Mouse (Mus musculus) R1 (cell line): ENCODE data around the gene Ryr2.

ENCODE experiments used
- DNase-seq: peaks from one replicate; pipeline ENCODE4 v3.0.0-alpha.2; 2018; ENCODE audit warnings: low read depth, low spot score

Ryr2 gene

DNA sequence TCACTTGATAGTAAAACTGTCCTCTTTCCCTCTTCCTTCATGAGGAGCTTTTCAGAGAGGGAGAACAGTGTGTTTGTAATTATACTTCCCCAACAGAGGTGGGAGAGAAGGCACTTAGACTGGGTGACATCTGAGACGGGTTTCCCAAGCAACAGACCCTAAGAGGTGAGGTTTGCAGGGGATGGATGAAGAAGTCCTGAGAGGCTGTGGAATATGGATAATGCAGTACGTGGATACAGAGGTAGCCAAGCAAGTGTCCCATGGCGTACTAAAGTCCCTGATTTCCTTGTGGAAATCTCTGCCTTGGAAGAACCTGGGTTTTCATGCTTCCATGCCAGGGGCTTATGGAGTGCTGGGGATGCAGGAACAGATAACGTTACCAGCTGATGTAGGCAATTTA is 69.5 kb downstream of the Ryr2 start:
- no peak for DNase-seq

DNA sequence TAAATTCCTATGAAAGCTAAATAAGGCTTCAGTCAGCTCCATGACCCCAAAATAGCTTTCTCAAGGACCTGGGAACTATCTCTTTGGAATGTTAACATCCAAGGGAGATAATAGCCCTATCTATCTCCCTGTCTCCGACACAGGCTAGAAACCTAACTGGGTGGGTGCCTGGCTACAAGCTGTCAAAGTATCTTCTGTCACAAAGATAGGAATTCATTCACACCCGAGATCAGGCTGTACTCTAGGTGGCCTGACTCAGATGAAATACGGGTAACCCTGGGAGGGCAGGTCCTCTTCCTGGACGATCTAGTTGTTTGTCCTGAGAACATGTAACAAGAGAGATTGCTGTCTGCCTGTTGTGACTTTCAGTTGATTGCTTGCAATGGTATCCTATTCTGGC is 69.9 kb downstream of the Ryr2 start:
- no peak for DNase-seq

DNA sequence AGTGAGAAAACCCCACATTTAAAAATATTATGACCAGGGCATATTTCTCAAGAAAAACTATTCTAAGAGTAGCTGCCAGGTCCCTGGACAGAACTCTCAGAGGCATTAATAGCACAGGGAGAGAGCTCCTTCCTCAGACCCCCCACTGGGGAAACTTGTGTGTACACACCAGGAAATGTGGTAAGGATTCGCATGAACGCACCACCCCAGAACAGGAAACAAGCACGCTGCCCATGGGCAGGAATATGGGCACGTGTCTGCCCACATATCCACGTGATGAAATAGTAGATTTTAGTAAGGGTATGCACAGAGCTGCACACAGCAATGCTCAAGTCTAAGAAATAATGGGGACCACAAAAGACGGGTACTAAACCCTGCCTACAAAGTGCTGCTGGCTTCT is 72.8 kb downstream of the Ryr2 start:
- no peak for DNase-seq

DNA sequence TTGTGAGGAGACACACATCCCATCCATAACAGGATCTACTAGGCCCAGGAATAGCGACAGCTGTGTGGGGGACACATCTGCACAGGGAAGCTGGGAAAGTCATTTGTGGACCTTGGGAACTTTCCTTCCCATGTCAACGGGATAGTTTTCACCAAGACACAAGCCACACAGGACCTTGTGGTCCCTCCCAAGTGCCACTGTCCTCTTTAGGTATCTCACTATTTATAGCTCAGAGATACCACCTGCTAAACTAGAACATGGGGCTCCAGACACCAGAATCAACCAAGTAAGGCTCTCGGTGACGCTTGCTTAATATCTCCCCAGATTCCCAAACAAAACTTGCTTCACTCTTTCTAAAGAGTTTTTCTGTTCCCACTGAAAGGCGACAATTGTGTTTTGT is 73.5 kb downstream of the Ryr2 start:
- DNase-seq: no peak

DNA sequence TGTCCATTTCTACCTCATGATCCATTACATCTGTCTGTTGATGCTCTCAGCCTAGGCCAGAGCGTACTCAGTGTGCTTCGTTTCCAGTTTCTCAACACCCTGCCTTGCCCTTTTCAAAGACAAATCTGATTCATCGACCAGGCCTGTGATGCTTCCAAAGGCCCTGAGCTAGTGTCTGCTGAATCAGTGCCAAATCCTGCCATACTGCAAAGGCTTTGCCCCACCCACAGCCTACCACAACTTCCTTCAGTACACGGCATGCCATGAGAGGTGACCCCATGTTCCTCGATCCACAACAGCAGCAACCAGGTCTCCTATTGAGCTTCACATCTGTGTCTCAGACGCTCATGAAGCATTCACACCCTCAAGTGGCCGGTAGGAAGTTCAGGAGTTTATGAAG is 76.9 kb downstream of the Ryr2 start:
- DNase-seq: no peak

DNA sequence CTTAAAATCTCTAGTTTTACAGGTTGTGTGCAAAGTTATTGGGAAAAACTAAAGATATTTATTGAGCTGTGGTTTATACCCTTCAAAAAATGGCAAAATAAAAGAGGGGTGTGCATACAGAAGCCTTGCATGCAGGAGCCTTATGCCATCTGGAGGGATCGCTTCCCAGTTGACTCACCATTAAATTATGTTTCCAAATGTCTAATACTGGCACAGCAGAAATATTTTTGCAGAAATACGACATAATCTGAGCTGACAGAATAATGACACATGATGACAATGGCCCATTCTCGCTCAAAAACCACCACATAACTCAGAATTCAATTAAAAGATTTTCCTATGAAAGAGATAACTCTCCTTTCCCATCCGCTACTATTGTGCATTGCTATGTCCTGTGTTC is 77.4 kb downstream of the Ryr2 start:
- DNase-seq: no peak

DNA sequence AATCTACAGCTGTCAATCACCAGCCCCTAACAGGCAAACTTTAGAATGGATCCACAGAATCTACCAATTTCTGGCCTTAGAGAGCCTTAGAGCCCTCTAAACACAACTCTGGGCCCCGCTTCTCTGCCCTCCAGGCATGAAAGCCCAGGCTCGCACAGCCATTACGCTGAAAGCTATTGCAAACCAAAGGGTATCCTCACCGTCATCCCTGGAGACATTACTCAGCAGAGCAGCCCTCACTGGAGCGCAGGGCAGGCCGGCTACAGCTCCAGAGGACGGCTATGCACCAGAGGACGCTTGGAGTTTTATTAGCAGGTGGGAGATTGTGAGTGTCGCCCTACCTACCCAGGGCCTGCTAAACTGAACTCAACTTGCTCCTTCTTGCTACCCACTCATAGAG is 88.7 kb downstream of the Ryr2 start:
- DNase-seq: no peak

DNA sequence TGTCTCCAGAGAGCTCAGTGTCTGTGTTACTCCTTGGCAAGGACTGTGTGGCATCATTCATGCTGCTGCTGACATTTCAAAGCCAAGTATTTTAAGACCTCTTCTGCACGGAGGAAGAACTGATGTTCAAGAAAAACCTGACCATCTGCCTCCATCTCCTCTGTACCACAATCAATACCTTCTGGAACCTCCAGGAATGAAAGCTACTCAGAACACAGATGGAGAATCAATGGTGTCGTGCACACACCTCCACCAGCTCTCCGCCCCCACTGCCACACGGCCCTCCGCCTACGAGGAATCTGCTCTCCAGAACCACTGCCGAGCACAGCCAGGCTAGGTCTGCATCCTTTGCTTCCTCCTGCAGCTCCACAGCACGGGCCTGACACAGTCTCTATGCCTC is 92.8 kb downstream of the Ryr2 start:
- no peak for DNase-seq

DNA sequence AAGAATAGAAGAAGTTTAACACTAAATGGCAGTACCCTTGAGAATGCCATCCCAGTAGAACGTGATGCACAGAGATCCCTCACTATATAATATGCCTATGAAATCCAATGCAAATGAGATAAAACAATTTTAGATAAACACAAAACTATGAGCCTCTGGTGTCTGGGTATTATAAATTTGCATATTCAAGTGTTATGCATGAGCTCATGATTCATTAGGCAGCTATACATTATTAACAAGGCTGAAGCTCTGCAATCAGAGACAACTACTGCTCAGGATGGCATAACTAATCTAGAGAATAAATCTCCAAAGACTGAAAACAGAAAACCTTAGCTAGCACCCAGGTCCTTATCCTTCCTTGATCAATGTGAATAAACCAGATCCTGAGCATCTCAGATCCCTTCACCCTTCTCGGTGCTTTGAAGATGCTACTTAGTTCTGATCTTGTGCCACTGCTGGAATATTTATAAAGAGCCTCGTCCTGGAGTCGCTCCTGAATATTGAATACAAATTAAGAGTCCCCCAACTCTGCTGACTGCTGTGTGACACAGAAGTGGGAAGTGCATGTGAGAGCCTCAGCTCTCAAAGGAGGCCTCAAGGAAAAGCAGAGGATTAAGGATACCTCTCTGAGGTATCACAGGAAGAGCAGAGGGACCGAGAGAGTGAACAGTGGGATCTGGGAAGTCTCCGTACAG is 97.6 kb downstream of the Ryr2 start:
- no peak for DNase-seq

DNA sequence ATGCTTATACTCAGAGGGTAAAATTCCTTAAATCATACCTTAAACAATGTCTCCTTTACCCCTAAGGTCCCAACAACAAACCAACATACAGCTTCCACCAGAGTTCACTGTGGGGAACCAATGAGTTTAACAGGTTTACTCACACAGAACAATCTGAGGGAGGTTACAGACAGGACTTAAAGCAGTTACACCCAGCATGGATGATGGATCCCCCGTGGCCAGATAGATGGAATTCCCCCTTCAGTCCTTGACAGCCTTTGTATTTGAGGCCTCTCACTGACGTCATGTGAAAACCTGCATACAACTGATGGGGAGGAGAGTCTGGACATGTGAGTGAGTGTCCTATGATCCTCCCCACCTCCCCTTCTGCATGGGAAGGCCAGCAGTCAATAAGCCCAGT is 99.2 kb downstream of the Ryr2 start:
- peak; percentile 61 for DNase-seq

DNA sequence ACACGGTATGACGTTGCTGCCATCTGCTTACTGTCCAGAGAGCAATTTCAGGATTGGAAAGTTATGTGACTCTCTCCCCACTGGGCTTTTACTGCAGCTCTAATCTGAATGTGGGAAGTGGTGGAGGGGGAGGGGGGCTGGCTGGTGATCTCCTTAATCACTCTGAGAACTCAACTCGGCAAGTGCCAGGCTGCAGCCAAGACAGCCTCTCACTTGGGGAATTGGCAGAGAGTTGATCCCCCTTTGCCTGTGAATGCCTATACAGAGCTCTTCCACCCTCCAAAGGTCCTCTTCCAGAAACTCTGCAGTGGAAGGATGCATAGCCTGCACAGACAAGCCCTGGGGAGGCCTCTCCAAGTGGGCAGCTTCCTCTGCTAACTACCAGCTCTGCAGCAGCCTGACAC is 104.9 kb downstream of the Ryr2 start:
- no peak for DNase-seq

DNA sequence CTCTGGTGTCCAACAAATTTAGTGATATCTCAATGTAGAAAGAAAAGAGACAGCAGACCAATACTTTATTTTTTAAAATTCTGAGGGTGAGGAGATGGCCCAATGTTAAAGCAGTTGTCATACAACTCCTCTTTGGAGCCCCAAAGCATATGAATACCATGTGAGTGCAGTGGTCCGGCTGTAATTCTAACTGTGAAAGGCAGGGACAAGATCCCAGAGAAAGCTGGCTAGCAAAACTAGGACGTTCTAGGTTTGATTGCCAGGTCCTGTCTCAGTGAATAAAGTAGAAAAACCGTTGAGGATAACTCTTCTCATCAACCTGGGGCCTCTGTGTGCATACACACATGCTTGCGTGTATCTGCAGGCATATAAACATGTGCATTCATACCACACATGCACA is 106.9 kb downstream of the Ryr2 start:
- no peak for DNase-seq

DNA sequence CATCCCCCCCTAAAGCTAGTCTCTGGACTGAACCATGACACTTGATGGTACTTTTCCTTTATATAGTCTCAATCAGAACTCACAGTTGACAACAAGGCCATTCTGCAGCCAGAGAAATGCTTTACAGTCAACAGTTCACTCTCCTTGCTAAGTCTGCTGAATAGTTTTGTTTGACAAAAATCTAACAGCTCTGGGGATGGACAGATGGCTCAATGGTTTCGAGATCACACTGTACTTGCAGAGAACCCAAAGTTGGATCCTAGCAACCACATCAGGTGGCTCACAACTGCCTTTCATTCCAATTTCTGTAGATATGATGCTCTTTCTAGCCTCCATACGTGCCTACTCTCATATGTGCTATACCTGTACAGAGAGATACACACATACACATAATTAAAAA is 109.4 kb downstream of the Ryr2 start:
- DNase-seq: no peak

DNA sequence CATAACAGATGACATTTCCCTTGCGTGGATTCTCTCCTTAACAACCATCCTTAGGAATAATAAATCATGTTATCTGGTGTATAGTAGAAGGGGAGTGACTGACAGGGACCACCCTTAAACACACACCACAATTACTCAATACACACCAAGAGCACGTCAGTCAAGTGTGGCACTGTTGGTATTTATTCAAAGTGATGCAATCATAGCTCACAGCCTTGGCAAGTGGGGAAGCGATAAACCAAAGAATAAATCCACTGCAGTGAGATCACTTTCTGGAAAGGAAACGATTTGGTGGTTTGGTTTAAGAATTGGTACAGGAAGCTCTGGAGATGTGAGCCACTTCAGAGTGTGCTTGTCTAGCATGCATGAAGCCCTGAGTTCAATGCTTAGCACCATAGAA is 119.2 kb downstream of the Ryr2 start:
- no peak for DNase-seq

DNA sequence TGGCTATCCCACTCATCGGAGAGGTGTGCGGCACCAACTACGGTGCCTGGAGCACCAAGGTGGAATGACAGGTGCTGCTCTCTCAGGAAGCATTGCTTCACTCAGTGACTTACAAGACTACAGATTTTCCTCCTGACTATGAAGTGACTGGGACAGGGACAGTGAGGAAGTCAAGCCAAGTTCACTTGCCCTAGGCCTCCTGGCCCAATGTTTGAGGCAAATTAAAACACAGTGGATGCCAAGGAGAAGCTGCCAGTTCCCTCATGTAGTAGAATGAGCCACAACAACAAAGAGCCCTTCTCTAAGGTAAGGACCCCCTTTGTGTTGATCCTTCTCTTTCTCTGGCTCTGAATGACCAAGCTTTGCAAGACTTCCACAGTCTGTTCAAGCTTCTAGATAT is 121.7 kb downstream of the Ryr2 start:
- no peak for DNase-seq

DNA sequence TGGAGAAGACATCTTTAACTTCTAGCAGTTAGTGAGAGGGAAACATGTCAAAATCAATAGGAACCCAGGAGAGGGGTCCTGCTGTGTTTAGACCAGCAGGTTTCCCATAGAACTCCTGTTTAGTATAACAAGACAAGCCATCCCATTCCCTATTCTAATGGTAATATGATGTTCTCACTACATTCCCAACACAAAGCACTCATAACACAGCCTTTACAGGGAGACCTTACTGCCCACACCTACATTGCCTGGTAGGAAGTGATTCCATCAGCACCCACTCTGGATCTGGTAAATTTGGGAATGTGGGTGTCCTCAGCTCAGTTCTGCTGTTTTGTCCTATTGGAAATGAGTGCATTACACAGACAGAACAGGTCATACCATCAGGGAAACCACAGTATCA is 127.7 kb downstream of the Ryr2 start:
- peak; percentile 90 for DNase-seq

DNA sequence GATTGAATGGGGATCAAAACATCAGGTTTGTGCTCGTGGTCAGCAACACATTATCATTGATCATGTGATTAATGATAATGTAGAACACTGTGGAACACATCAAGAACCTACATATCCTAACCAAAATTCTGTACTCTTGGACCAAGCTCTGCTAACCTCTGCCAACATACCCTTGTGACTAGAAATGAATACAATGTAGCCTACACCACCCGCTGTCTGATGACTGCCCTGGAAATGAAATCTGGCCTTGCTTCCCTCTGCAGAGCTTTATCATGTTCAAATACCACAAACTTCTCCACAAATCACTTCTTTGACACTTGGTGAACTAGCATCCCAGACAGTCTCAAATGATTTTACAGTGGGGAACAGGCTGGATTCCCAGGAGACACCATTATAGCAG is 128.4 kb downstream of the Ryr2 start:
- DNase-seq: peak; percentile 12

DNA sequence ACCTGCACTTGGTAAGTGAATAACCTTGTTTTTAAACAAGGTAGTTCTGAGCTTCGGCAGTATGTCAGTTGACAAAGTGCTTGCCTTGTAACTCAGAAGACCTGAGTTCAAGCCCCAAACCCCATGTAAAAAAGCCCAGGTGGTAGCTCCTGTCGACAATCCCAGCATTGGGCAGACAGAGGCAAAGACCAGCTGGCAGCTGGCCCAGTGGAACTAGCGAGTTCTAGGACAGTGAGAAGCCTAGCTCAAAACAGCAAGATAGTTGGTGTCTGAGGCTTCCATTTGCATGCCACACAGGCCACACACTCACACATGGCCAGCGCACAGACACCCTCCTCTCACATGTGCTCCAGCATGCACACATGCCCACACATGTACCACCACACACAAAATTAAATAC is 129.1 kb downstream of the Ryr2 start:
- no peak for DNase-seq

DNA sequence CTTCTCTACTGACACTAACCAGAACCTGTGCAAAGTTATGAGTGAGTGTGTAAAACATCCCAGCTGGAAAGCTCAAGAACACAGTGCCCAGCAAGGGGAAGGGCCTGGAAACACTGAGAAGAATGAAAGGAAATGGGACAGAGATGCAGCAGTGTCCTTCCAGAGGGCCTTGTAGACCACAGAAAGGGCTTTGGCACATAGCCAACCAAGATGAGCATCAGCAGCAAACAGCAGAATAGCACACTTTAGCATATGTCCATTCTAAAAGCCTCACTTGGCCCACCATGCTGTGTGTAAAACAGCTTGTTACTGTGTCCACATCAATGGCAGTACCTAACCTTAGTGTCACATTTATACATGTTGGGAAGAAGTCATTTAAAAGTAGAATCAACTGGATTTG is 142.4 kb downstream of the Ryr2 start:
- no peak for DNase-seq

DNA sequence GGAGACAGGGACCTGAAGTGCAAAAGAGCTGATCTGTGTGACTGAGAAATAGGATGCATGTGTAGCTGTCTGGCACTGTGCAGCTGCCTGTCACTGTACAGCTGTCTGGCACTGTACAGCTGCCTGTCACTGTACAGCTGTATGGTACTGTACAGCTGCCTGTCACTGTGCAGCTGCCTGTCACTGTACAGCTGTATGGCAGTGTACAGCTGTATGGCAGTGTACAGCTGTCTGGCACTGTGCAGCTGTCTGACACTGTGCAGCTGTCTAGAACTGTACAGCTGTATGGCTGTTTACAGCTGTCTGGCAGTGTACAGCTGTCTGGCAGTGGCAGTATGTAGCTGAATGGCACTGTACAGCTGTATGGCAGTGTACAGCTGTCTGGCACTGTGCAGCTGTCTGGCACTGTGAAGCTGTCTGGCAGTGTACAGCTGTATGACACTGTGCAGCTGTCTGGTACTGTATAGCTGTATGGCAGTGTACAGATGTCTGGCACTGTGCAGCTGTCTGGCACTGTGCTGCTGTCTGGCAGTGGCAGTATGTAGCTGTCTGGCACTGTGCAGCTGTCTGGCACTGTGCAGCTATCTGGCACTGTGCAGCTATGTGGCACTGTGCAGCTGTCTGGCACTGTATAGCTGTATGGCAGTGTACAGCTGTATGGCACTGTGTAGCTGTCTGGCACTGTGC is 147.1 kb downstream of the Ryr2 start:
- DNase-seq: no peak

DNA sequence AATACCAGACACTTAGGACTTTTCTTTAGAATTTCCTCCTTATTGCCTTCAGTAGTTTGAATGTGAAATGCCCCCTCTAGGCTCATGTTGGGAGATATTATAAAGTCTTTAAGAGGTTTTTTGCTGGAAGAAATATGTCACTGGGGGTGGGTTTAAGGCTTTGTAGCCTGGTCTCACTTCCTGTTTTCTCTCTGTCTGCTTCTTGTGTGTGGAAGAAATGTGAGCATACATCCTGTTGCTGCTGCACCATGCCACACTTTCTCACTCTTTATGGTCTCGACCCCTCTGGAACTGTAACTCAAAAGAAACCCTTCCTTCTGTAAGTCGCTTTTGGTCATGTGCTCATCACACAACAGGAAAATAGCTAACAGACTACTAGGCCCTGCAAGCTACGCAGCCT is 147.9 kb downstream of the Ryr2 start:
- DNase-seq: no peak

DNA sequence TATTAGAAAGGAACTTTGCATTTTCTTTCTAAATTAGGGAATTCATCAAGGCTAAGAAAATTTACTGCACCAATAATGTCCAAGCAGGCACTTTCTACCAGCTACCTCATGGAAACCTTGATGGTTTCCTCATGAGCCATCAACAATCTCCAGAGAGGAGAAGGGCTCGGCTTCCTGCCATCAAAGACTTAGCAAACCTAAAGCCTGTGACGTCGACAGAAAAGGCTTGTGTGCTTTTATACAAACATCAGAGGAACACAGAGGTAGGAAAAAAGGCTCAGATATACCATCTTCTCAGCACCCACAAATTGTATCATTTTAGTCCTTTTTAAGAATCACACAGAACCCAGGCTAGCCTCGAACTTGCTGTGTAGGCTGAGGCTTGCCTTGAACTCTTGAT is 148.5 kb downstream of the Ryr2 start:
- no peak for DNase-seq

DNA sequence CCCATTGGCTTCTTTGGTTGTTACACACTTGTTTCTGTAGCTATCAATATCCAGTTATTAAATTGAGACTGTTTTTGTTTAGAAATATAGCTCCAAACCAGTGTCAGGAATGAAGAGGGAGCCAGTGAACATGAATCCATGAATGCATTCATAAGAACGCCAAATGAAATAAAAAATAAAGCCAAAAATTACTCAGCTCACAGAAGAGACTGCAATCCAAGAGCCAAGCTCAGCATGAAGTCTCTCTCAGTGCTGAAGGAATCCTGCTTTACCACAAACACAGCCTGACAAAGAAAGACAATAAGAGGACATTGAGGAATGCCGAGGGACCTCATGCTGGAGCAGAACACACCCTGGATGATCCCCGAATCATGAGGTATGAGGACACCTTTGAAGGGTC is 154.8 kb downstream of the Ryr2 start:
- peak; percentile 62 for DNase-seq

DNA sequence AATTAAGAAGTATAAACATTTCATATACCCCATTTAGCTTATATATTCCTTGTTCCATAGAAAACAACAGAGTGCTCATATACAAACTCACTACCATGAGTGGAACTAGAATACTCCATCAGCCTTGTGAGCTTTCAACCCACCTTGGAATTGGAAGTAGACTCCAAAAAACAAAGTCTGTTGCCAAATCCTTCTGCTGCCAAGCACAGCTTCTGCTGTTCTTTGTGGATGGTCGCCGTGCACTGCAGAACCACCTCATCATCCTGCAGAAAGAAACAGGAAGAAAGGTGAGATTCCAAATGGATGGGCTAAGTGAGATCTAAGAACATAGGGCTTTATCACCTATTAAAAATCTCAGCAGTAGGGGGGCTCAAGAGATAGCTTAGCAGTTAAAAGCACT is 161.0 kb downstream of the Ryr2 start:
- no peak for DNase-seq
